Mouse (Mus musculus): ENCODE data around the gene Gm49711. TPM values are rescaled to one million over a fixed set of nuclear protein-coding genes. Genes with fewer than 3 reads are reported as not detected.

Gene Gm49711
- polyA plus RNA-seq (2012), result 0.13 TPM in 1 of 2 replicates, not detected in the other

DNA sequence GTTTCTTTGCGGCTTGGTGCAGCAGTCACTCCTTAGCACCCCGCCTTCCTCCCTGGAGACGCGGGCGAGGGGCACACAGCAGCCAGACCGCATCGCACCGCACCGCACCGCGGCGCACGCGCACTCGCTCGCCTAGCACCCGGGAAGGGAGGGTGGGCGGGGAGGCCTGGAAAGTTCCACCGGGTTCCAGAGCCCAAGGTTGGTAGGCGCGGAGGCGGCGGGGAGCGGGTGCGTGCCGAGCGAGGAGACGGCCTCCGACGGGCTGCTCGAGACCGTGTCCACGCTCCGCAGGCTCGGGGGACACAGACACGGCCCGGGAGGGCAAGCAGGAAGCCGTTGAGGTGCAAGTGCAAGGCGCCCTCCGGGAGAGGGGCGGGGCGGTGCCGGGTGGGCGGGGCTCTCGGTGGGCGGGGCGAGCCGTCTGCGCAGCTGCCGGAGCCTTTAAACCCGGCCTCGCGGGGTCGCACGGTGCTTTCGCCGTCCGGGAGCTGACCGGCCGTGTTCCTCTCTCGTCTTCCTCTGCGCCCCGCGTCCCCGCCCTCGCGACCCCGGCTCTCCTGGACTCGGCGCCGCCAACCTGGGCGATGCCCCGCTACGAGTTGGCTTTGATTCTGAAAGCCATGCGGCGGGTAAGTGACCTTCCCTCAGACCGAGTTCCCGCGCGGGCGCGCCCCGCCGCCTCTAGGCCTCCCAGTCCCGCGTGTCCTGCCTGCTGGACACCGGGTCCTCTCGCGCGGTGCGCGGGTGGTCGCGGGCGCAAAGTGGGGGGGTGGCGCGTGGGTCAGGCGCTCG lies at the start of gene Gm49711, which contains the start of the genes Mrps6 and Slc5a3:
Gene Gm49711, plus strand, starts transcription at position 465 of the 792 bp plus-strand sequence.
Gene Mrps6, plus strand, starts transcription at position 419 of the 792 bp plus-strand sequence.
Gene Slc5a3, plus strand, starts transcription at position 471 of the 792 bp plus-strand sequence.
- Histone ChIP-seq H3K9me3 (ENCODE audit: control insufficient read depth, low read length) (peaks cover 13% of the 10 kb centered on the region), H3K4me3 (replicated peaks) (peak within 1 kb of the TSS; percentile 85), H3K27me3 (ENCODE audit: control insufficient read depth) (peaks cover 17% of the 10 kb centered on the region), H3K36me3 (ENCODE audit: control insufficient read depth) (peaks cover 14% of the 10 kb centered on the region), H3K4me1 (ENCODE audit: control insufficient read depth) (peaks cover 22% of the 10 kb centered on the region)
- TF ChIP-seq TAL1 (IDR thresholded peaks at IDR 0.05; ENCODE audit: low read length) (no peak), GATA1 (IDR thresholded peaks at IDR 0.05; ENCODE audit: low read length) (no peak)

GRCm38 (mm10) chr16:92009586-92009985 lies 48.5 kb upstream of the Gm49711 start:
- H3K36me3 ChIP-seq (ENCODE audit: control insufficient read depth), result no peaks in the 10 kb centered on the region
- TF ChIP-seq GATA1 (IDR thresholded peaks at IDR 0.05; ENCODE audit: low read length) (no peak), TAL1 (IDR thresholded peaks at IDR 0.05; ENCODE audit: low read length) (no peak)
- peaks cover 3% of the 10 kb centered on the region; the same call in 1 of the 2 replicates for H3K4me1 ChIP-seq (ENCODE audit: control insufficient read depth)
- H3K27me3 ChIP-seq (ENCODE audit: control insufficient read depth), result no peaks in the 10 kb centered on the region
- no peak overlapping the region for H3K4me3 ChIP-seq (replicated peaks)
- H3K9me3 ChIP-seq (ENCODE audit: control insufficient read depth, low read length), result peaks cover 10% of the 10 kb centered on the region

DNA sequence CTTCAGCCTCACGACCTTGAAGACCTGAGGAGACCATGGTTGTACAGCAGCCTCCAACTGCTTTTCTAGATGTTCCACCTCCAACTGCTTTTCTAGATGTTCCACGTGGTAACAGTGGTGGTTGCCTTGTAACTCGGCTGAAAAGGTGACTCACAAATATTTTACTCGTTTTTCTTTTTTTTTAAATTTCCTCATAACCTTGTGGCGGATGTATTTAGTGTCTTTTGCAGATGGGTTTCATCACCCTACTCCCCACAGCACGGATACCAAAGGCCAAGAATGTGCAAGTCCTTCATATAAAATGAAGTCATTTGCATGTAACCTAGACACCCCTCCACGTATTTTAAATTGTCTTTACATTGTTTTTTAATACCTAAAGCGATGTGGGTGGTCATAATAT lies 41.3 kb upstream of the Gm49711 start:
- no peaks in the 10 kb centered on the region for H3K36me3 ChIP-seq (ENCODE audit: control insufficient read depth)
- H3K4me3 ChIP-seq (replicated peaks), result no peak overlapping the region
- TF ChIP-seq GATA1 (IDR thresholded peaks at IDR 0.05; ENCODE audit: low read length), result no peak
- TF ChIP-seq TAL1 (IDR thresholded peaks at IDR 0.05; ENCODE audit: low read length), result no peak
- H3K4me1 ChIP-seq (ENCODE audit: control insufficient read depth), result no peaks in the 10 kb centered on the region
- H3K27me3 ChIP-seq (ENCODE audit: control insufficient read depth), result peaks cover 17% of the 10 kb centered on the region
- no peaks in the 10 kb centered on the region for H3K9me3 ChIP-seq (ENCODE audit: control insufficient read depth, low read length)

GRCm38 (mm10) chr16:92019141-92020118 lies 38.7 kb upstream of the Gm49711 start:
- Histone ChIP-seq H3K4me3 (replicated peaks) (no peak overlapping the region), H3K36me3 (ENCODE audit: control insufficient read depth) (no peaks in the 10 kb centered on the region), H3K4me1 (ENCODE audit: control insufficient read depth) (no peaks in the 10 kb centered on the region), H3K9me3 (ENCODE audit: control insufficient read depth, low read length) (no peaks in the 10 kb centered on the region), H3K27me3 (ENCODE audit: control insufficient read depth) (peaks cover 17% of the 10 kb centered on the region)
- TF ChIP-seq TAL1 (IDR thresholded peaks at IDR 0.05; ENCODE audit: low read length) (no peak), GATA1 (IDR thresholded peaks at IDR 0.05; ENCODE audit: low read length) (no peak)

- Histone ChIP-seq H3K27me3 (ENCODE audit: control insufficient read depth) (peaks cover 17% of the 10 kb centered on the region), H3K36me3 (ENCODE audit: control insufficient read depth) (no peaks in the 10 kb centered on the region), H3K9me3 (ENCODE audit: control insufficient read depth, low read length) (no peaks in the 10 kb centered on the region), H3K4me3 (replicated peaks) (no peak overlapping the region), H3K4me1 (ENCODE audit: control insufficient read depth) (no peaks in the 10 kb centered on the region)
- TF ChIP-seq TAL1 (IDR thresholded peaks at IDR 0.05; ENCODE audit: low read length) (no peak), GATA1 (IDR thresholded peaks at IDR 0.05; ENCODE audit: low read length) (no peak)
Observed at GRCm38 (mm10) chr16:92021656-92022400, 36.3 kb upstream of the Gm49711 start.

DNA sequence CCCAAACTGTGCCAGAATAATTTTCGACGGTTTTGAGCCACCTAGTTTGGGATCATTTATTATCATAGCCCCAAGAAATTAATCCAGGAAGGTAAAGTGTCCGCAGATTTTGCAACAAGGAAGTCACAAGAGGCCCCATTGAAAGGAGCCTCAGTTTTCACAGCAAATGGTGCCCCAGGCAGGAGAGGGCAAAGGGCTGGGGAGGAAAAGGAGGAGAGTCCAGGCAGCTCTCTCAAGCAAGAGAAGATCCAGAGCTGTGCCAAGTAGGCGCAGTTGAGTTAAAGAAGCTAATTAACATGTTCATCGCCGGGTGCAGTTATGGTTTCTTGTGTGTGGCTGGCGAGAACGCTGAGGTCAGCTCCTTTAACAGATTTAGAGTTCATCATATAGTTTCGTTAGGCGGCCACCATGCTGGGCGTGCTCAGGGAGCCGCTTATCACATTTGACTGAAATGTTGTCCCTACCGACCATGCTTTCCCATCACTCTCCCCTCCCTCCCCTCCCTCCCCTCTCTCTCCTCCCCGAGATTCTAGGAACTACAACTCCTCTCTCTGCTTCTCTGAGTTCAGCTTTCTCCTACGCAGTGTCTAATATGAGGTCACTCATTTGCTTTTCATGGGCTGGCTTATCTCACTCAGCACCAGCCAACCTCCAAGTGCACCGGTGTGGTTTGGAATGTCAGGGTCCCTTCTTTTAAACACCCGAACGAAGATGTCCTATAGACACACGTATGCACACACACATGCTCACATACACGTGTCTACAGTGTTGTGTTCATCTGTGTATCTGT lies 35.4 kb upstream of the Gm49711 start:
- Histone ChIP-seq H3K9me3 (ENCODE audit: control insufficient read depth, low read length) (no peaks in the 10 kb centered on the region), H3K4me3 (replicated peaks) (no peak overlapping the region), H3K27me3 (ENCODE audit: control insufficient read depth) (peaks cover 17% of the 10 kb centered on the region), H3K36me3 (ENCODE audit: control insufficient read depth) (no peaks in the 10 kb centered on the region), H3K4me1 (ENCODE audit: control insufficient read depth) (no peaks in the 10 kb centered on the region)
- TF ChIP-seq GATA1 (IDR thresholded peaks at IDR 0.05; ENCODE audit: low read length) (no peak), TAL1 (IDR thresholded peaks at IDR 0.05; ENCODE audit: low read length) (no peak)

DNA sequence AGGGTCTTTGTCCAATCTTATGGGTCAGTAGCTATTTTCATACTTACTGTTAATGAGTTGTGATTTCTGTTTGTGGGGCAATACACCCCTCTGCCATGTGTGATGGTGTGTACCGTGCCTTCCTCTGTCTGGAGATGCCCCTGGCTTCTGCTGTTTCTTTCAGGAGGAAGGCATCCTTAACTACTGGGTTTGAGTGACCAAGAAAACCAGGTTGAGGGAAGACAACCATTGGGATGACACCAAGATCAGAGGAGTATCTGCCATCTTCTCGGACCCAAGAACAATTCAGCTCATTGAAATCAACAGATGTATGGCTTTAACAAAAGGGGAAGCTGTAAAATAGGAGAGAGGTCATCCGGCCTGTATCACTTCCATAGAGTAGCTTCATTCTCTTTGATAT lies 24.8 kb upstream of the Gm49711 start:
- TF ChIP-seq GATA1 (IDR thresholded peaks at IDR 0.05; ENCODE audit: low read length), result no peak
- no peak for TF ChIP-seq TAL1 (IDR thresholded peaks at IDR 0.05; ENCODE audit: low read length)
- H3K4me3 ChIP-seq (replicated peaks), result no peak overlapping the region
- H3K36me3 ChIP-seq (ENCODE audit: control insufficient read depth), result no peaks in the 10 kb centered on the region
- no peaks in the 10 kb centered on the region for H3K4me1 ChIP-seq (ENCODE audit: control insufficient read depth)
- no peaks in the 10 kb centered on the region for H3K27me3 ChIP-seq (ENCODE audit: control insufficient read depth)
- no peaks in the 10 kb centered on the region for H3K9me3 ChIP-seq (ENCODE audit: control insufficient read depth, low read length)

- Histone ChIP-seq H3K27me3 (ENCODE audit: control insufficient read depth) (no peaks in the 10 kb centered on the region), H3K9me3 (ENCODE audit: control insufficient read depth, low read length) (no peaks in the 10 kb centered on the region; the same call in 1 of the 2 replicates), H3K4me1 (ENCODE audit: control insufficient read depth) (no peaks in the 10 kb centered on the region), H3K36me3 (ENCODE audit: control insufficient read depth) (no peaks in the 10 kb centered on the region), H3K4me3 (replicated peaks) (no peak overlapping the region)
- TF ChIP-seq TAL1 (IDR thresholded peaks at IDR 0.05; ENCODE audit: low read length) (no peak), GATA1 (IDR thresholded peaks at IDR 0.05; ENCODE audit: low read length) (no peak)
Observed at GRCm38 (mm10) chr16:92034676-92035075, 23.4 kb upstream of the Gm49711 start.

Measured in erythroblast, embryonic 14.5 days (primary cell).